Mouse (Mus musculus) heart, adult 2 months (tissue): Measurements from ENCODE around the gene Nab2. TPM values are rescaled to one million over a fixed set of nuclear protein-coding genes. Genes with fewer than 3 reads are reported as not detected.

Source experiments
- DNase-seq, 2 experiments: peaks; one replicate each; pipeline ENCODE4 v3.0.0; 2021
- H3K27ac ChIP-seq: fragments of 200-600 bp; 2 replicates; pipeline ENCODE4 v1.8.1; 2022
- H3K27me3 ChIP-seq: fragments of 200-500 bp; 2 replicates; pipeline ENCODE4 v1.6.1; 2012; ENCODE audit warnings: mild to moderate bottlenecking, low read length, inconsistent platforms, mixed read lengths; ENCODE audit not compliant: control insufficient read depth, insufficient read depth
- H3K36me3 ChIP-seq: fragments of 200-500 bp; 2 replicates; pipeline ENCODE4 v1.6.1; 2012; ENCODE audit warnings: low read length, inconsistent platforms; ENCODE audit not compliant: control insufficient read depth, insufficient read depth
- H3K4me1 ChIP-seq: fragments of 200-500 bp; 2 replicates; pipeline ENCODE4 v1.6.1; 2011; ENCODE audit warnings: low read length; ENCODE audit not compliant: control insufficient read depth, insufficient read depth
- H3K4me3 ChIP-seq: fragments of 200-600 bp; 2 replicates; pipeline ENCODE4 v1.8.1; 2022
- H3K79me2 ChIP-seq: fragments of 200-500 bp; replicated peaks from 2 replicates; pipeline ENCODE4 v1.6.1; 2012; ENCODE audit warnings: mild to moderate bottlenecking, inconsistent platforms, low read length, moderate library complexity, mixed read lengths; ENCODE audit not compliant: control insufficient read depth, insufficient read depth
- H3K9ac ChIP-seq: fragments of 200-500 bp; 2 replicates; pipeline ENCODE4 v1.6.1; 2012; ENCODE audit warnings: low read depth, mild to moderate bottlenecking, control low read depth, inconsistent platforms, low read length, mixed read lengths
- CTCF ChIP-seq: fragments of 200-600 bp; IDR thresholded peaks from 2 replicates; pipeline ENCODE4 v1.8.1; 2022; ENCODE audit warnings: antibody characterized with exemption, mild to moderate bottlenecking, moderate library complexity
- EP300 ChIP-seq: fragments of 200-500 bp; IDR thresholded peaks from 2 replicates; pipeline ENCODE4 v1.6.1; 2011; ENCODE audit warnings: low read depth, low read length, control low read depth; ENCODE audit not compliant: insufficient read depth
- POLR2A ChIP-seq: fragments of 200-500 bp; IDR thresholded peaks from 2 replicates; pipeline ENCODE4 v1.6.1; 2011; ENCODE audit warnings: mild to moderate bottlenecking, low read depth, low read length, control low read depth; ENCODE audit not compliant: insufficient read depth
- WGBS: fragments of 180-500 bp; shearing (Covaris S2); methylation state at CpG from one replicate; pipeline ENCODE4 v1.1.7; 2018; 5-methylcytosine and 5-hydroxymethylcytosine counted together
- intact Hi-C: fragments of 180-260 bp; cut with DNase I; formaldehyde crosslinking; loops from one replicate; pipeline ENCODE4 v1.15.1; 2025
- long read RNA-seq: library from polyadenylated mRNA; stranded (forward); transcript quantifications from one replicate; pipeline ENCODE4 v2.0.0, GENCODE M21; 2021
- polyA plus RNA-seq: library from polyadenylated mRNA; depleted of rRNA; stranded (reverse); fragments of >200 nt; gene quantifications from 2 replicates; pipeline ENCODE4 v1.2.3, GENCODE M21; 2012; rRNA removed
- total RNA-seq, 2 experiments: library from RNA; stranded (reverse); gene quantifications; 2 replicates each; pipeline ENCODE4 v1.2.3; 2021

Nab2 gene
- total RNA-seq (1 to 10 TPM; 5.0 to 6.3 TPM), polyA plus RNA-seq (10.0 and 11.2 TPM in 2 replicates)
- long read RNA-seq, partial matches to known transcripts = 1 of 7 reads
- long read RNA-seq, other reads (novel, unspliced or antisense) = 2 of 7 reads

DNA sequence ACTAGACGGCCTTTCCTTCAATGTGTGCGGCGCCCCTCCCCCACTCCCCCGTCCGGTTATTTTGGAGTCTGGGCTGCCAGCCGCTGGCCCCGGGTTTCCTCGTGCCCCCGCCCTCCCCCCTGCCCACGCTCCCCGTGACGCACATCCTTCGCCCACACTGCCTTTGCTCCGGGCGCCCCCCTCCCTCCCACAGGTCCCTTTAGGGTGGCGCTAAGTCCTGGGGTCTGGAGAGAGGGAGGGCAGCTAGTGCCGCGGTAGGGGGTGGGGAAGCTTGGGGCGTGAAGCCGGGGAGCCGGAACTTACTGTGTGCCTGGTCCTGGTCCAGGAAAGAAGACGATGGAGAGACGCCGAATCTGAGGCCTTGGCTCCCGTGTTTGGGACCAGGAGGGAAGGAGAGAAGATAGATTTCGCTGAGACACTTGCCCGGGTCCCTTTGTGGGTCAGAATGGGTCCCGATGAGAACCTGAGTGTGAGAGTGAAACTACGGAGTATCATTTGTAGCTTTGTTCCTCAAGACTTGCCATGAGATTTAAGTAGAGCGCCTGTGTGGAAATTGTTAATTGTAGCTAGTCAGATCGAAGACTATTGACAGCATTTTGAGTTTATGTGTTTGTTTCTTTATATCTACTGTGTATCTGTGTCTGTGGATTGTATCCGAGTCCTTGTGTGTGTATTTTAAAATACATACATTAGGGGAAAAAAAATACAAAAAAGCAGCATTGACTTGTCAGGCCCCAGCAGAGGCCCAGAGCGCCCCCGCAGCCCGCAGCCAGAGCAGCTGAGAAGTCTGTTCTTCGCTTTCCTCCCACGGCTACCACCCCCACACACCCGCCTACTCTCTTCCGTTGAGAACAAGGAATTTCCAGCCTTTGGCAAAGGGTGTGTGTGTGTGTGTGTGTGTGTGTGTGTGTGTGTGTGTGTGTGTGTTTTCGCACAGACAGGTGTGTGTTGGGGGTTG lies at the start of gene Nab2:
Nab2 (minus strand) TSS at position 476 of the 958 bp plus-strand sequence.
- 3% methylated on average over 40 of the region's 40 CpGs for WGBS
- no peaks in the 10 kb centered on the region for H3K79me2 ChIP-seq
- peak within 1 kb of the TSS; percentile 78 for H3K4me3 ChIP-seq
- peaks cover 5% of the 10 kb centered on the region for H3K4me1 ChIP-seq
- H3K36me3 ChIP-seq = no peaks in the 10 kb centered on the region
- H3K27me3 ChIP-seq = no peaks in the 10 kb centered on the region
- peak; percentile 85 to 88 for DNase-seq
- intact Hi-C loops = no loop called here
- TF ChIP-seq EP300 (peak; percentile 60; the same call in 1 of the 2 replicates), CTCF (peak; percentile 29), POLR2A (no peak; the same call in none of the 2 replicates)
- peak within 1 kb of the TSS; percentile 98 for H3K27ac ChIP-seq
- peak within 1 kb of the TSS; percentile 62 for H3K9ac ChIP-seq

DNA sequence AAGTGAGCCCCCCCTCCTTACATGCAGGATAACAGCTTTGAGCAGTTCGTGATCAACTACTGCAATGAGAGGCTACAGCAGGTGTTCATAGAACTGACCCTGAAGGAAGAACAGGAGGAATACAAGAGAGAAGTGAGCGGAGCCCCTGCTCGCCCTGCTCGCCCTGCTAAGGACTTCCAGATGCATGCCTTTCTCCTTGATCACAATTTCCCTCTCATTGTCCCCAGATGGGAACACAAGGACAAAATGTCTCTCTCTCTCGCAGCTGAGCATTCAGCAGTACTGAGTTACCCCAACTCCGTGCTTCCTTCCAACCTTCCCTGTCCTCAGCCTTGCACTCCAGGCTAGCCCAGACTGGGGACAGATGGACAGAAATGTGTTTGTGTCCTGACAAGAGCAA lies 44.4 kb upstream of the Nab2 start:
- intact Hi-C loops = no loop called here
- no peak overlapping the region for H3K4me3 ChIP-seq
- no peak overlapping the region for H3K9ac ChIP-seq
- peaks cover under 1% of the 10 kb centered on the region; the same call in 1 of the 2 replicates for H3K4me1 ChIP-seq
- TF ChIP-seq EP300 = no peak
- no peak for TF ChIP-seq POLR2A
- TF ChIP-seq CTCF = no peak
- no peaks in the 10 kb centered on the region for H3K79me2 ChIP-seq
- DNase-seq = no peak
- 71% methylated on average over 6 of the region's 6 CpGs for WGBS
- no peaks in the 10 kb centered on the region for H3K36me3 ChIP-seq
- no peaks in the 10 kb centered on the region for H3K27me3 ChIP-seq
- no peak overlapping the region for H3K27ac ChIP-seq

DNA sequence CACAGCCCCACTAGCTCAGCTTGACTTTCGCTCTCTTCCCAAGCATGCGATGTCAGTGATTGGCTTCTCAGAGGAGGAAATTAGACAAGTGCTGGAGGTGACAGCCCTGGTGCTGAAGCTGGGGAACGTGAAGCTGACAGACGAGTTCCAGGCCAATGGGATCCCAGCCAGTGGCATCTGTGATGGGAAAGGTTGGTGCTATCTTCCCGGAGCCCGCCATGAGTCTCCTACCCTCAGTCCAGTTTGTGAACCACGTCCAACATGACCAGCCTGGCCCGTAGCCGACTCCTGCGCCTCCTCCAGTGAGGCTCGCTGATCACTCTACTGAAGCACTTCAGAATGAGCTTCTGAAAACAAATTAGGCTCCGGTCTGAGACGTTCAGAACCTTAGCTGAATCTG lies 42.0 kb upstream of the Nab2 start:
- Histone ChIP-seq H3K9ac (no peak overlapping the region), H3K27ac (no peak overlapping the region), H3K4me1 (peaks cover 1% of the 10 kb centered on the region; the same call in 1 of the 2 replicates), H3K36me3 (no peaks in the 10 kb centered on the region), H3K27me3 (no peaks in the 10 kb centered on the region), H3K4me3 (no peak overlapping the region), H3K79me2 (no peaks in the 10 kb centered on the region)
- DNase-seq = no peak
- TF ChIP-seq EP300 (no peak), CTCF (no peak), POLR2A (no peak)
- intact Hi-C loops = no loop called here
- WGBS = 69% methylated on average over 13 of the region's 13 CpGs

DNA sequence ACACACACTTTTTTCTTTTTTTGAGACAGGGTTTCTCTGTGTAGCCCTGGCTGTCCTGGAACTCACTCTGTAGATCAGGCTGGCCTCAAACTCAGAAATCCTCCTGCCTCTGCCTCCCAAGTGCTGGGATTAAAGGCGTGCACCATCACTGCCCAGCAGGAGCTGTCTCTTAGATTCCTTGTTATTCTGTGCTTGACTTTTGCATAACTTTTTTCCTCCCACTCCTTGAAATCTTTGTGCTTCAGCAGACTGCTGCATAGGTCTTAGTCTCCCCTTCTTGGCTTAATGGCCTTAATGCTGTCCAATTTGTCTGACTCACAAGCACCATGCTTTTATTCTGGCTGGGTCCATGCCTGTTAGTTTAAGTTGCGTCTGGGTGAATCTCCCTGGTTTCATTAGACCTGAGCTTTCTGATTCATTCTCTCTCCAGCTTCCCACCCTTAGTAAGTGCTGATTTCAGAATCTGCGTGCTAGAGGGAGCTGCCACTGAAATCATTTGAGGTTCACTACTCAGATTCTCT lies 40.5 kb upstream of the Nab2 start:
- Histone ChIP-seq H3K27ac (no peak overlapping the region), H3K79me2 (no peaks in the 10 kb centered on the region), H3K27me3 (no peaks in the 10 kb centered on the region), H3K9ac (no peak overlapping the region), H3K4me1 (peaks cover 1% of the 10 kb centered on the region; the same call in 1 of the 2 replicates), H3K4me3 (no peak overlapping the region), H3K36me3 (no peaks in the 10 kb centered on the region)
- no peak for DNase-seq
- TF ChIP-seq POLR2A (no peak), EP300 (no peak), CTCF (no peak)
- intact Hi-C loops = no loop called here
- WGBS = 93% methylated on average over 3 of the region's 3 CpGs

DNA sequence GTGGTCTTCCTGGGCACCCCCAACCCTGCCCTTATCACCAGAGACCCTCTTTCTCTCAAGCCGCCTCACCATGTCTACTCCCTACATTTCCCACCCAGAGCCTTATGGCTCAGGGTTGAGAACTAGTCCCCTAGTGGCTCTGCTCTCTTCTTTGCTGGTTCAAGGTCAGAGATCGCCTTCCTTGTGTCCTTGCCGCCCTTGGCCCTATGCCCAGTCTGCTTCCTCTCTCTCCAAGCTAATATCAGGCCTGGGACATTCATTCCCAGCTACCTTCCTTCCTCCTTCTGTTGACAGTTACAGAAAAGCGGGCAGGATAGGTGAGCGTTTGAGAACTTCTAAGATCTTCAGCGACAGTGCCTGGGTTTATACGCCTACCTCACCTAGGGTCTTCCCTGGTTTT lies 39.4 kb upstream of the Nab2 start:
- peaks cover 1% of the 10 kb centered on the region; the same call in 1 of the 2 replicates for H3K4me1 ChIP-seq
- intact Hi-C loops = no loop called here
- no peak overlapping the region for H3K9ac ChIP-seq
- DNase-seq = peak; percentile 35 to 55
- 24% methylated on average over 7 of the region's 7 CpGs for WGBS
- TF ChIP-seq EP300 = no peak
- no peak for TF ChIP-seq POLR2A
- TF ChIP-seq CTCF = no peak
- no peaks in the 10 kb centered on the region for H3K36me3 ChIP-seq
- H3K27me3 ChIP-seq = no peaks in the 10 kb centered on the region
- H3K27ac ChIP-seq = no peak overlapping the region
- no peak overlapping the region for H3K4me3 ChIP-seq
- H3K79me2 ChIP-seq = no peaks in the 10 kb centered on the region

DNA sequence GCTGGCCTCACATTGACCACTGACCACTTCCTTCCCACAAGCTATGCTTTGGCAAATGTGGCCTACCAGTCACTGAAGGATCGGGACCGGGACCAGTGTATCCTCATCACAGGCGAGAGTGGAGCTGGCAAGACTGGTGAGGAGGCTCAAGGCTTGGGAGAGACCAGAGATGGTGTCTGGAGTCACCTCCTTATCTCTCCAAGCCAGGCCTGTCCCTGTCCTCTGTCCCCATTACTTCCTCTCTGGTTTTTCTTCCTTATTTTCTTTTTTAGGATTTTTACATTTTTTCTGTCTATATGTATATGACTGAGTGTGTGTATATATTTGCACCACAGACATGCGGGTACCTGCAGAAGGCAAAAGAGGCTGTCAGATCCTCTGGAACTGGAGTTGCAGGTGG lies 37.4 kb upstream of the Nab2 start:
- no peak for TF ChIP-seq POLR2A
- TF ChIP-seq EP300 = no peak
- no peak for TF ChIP-seq CTCF
- Histone ChIP-seq H3K4me3 (no peak overlapping the region), H3K36me3 (no peaks in the 10 kb centered on the region), H3K27ac (no peak overlapping the region), H3K9ac (no peak overlapping the region), H3K4me1 (peaks cover 1% of the 10 kb centered on the region; the same call in 1 of the 2 replicates), H3K27me3 (no peaks in the 10 kb centered on the region), H3K79me2 (no peaks in the 10 kb centered on the region)
- intact Hi-C loops = no loop called here
- DNase-seq = no peak
- WGBS = 86% methylated on average over 4 of the region's 4 CpGs
